Mouse (Mus musculus) liver, embryonic 14.5 days (tissue): ENCODE measurements around the gene Smarcc2.

Source experiments
- CTCF ChIP-seq: IDR thresholded peaks from 2 replicates; pipeline ENCODE4 v1.5.1; 2016; ENCODE audit warnings: antibody characterized with exemption, low read depth, control low read depth
- EP300 ChIP-seq: IDR thresholded peaks from 2 replicates; pipeline ENCODE4 v1.6.1; 2016; ENCODE audit warnings: antibody characterized with exemption, low read depth

GRCm38 (mm10) chr10:128508260-128508659 is 49.2 kb downstream of the Smarcc2 start:
- TF ChIP-seq CTCF (no peak), EP300 (no peak)
